Mouse (Mus musculus) heart, embryonic 16.5 days (tissue): ENCODE measurements at regions not wholly inside any gene's neighbourhood (a gene's known extent, or its start where the extent isn't known, plus 50 kb on each side); places are given as distances from the start of the nearest gene placed in this dataset.

Experiments
- ATAC-seq: fragments of 200-750 bp; cut with Nextera tagmentation; replicated peaks from 2 replicates; pipeline ENCODE4 v1.8.0; 2017; ENCODE audit warnings: moderate number of reproducible peaks; ENCODE audit not compliant: insufficient read depth, low FRiP score; ENCODE audit errors: extremely low read depth
- H3K27ac ChIP-seq: fragments of 300-500 bp; sonication (generic); 2 replicates; pipeline ENCODE4 v1.5.1; 2014; ENCODE audit warnings: mild to moderate bottlenecking, low read length, control low read depth, moderate library complexity
- H3K27me3 ChIP-seq: fragments of 300-500 bp; sonication (generic); 2 replicates; pipeline ENCODE4 v1.6.1; 2014; ENCODE audit warnings: low read length, mixed read lengths; ENCODE audit not compliant: control insufficient read depth, insufficient read depth
- H3K36me3 ChIP-seq: fragments of 300-500 bp; sonication (generic); 2 replicates; pipeline ENCODE4 v1.6.1; 2014; ENCODE audit not compliant: control insufficient read depth, insufficient read depth
- H3K4me1 ChIP-seq: fragments of 300-500 bp; sonication (generic); 2 replicates; pipeline ENCODE4 v1.6.1; 2014; ENCODE audit warnings: low read length, mixed read lengths; ENCODE audit not compliant: control insufficient read depth, insufficient read depth
- H3K4me2 ChIP-seq: fragments of 300-500 bp; sonication (generic); 2 replicates; pipeline ENCODE4 v1.6.1; 2014; ENCODE audit warnings: low read depth, mild to moderate bottlenecking, control low read depth, low read length
- H3K4me3 ChIP-seq: fragments of 300-500 bp; sonication (generic); 2 replicates; pipeline ENCODE4 v1.5.1; 2014; ENCODE audit warnings: mild to moderate bottlenecking, control low read depth, low read length
- H3K9ac ChIP-seq: fragments of 300-500 bp; sonication (generic); 2 replicates; pipeline ENCODE4 v1.6.1; 2014; ENCODE audit warnings: low read length, control low read depth
- H3K9me3 ChIP-seq: fragments of 300-500 bp; sonication (generic); replicated peaks from 2 replicates; pipeline ENCODE4 v1.6.1; 2016; ENCODE audit warnings: low read length; ENCODE audit not compliant: control insufficient read depth
- WGBS: fragments of 180-500 bp; shearing (Covaris S2); extraction: QIAGEN DNeasy Blood & Tissue Kit; methylation state at CpG from one replicate; pipeline ENCODE4 v1.1.7; 2014; 5-methylcytosine and 5-hydroxymethylcytosine counted together

DNA sequence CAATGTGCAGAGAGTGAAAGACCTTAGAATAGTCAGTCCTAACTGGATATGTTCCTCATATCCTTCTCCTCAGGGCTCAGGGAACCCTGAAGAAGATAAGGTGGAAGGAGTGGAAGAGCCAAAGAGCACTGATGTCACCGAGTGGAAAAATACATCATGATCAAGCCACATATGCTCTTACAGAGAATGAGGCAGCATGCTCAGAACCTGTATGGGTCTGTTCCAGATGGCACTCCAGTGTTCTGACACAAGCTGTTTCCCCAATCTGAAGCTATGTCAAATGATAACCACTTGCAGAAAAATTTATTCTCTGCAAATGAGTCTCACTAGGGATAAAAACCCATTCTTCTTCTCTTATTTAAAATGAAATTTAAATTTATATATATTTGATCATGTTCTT, 572.6 kb upstream of the Robo2 start:
- Histone ChIP-seq H3K27me3 (no peaks in the 10 kb centered on the region), H3K27ac (no peak overlapping the region), H3K4me3 (no peak overlapping the region), H3K9ac (no peak overlapping the region), H3K9me3 (no peaks in the 10 kb centered on the region), H3K4me2 (no peak overlapping the region), H3K36me3 (no peaks in the 10 kb centered on the region), H3K4me1 (no peaks in the 10 kb centered on the region)
- WGBS, result 56% methylated on average over 1 of the region's 1 CpGs
- no peak for ATAC-seq

DNA sequence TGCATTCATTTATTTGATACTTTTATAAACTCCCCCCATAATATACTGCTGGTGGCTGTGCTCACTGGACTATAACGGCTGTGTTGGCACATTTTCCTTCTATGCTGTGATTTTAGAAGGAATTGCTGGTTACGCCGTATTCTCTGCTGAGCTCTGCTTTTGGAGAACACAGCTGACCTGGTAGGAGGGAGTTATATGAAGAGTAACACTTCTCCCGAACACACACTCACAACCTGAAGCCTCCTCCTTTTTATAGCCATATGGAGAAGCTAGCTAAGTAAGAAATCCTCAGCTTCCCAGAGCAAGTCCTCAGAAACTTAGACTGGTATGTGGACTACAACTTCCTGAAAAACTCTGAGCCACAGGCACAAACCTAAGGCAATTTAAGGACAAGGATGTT, 554.5 kb upstream of the Robo2 start:
- no peak overlapping the region for H3K9ac ChIP-seq
- H3K27ac ChIP-seq, result no peak overlapping the region
- no peaks in the 10 kb centered on the region for H3K36me3 ChIP-seq
- H3K27me3 ChIP-seq, result no peaks in the 10 kb centered on the region
- ATAC-seq, result no peak
- H3K4me3 ChIP-seq, result no peak overlapping the region
- WGBS, result 80% methylated on average over 4 of the region's 4 CpGs
- H3K4me1 ChIP-seq, result no peaks in the 10 kb centered on the region
- no peaks in the 10 kb centered on the region for H3K9me3 ChIP-seq
- no peak overlapping the region for H3K4me2 ChIP-seq

DNA sequence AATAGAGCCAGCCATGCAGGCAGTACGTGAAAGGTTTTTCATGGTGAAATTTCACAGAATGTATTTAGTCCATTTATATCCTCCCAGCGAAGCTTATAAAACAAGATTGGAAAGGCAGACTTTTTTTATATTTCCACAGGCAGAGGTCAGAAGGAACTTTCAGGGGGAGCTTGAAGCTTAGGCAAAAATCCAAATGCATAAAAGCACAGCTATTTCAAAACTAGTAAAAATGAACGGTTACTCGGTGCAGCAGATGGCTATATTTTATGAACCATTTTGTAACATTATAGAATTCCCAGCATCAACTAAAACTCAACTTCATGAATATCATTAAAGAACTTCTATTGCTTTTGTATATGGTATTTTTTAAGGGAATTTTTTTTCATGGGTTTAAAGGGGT, 518.1 kb upstream of the Robo2 start:
- no peak overlapping the region for H3K9ac ChIP-seq
- no peak overlapping the region for H3K4me3 ChIP-seq
- no peaks in the 10 kb centered on the region for H3K27me3 ChIP-seq
- ATAC-seq, result no peak
- H3K9me3 ChIP-seq, result no peaks in the 10 kb centered on the region
- H3K4me2 ChIP-seq, result no peak overlapping the region
- no peaks in the 10 kb centered on the region for H3K4me1 ChIP-seq
- 77% methylated on average over 4 of the region's 4 CpGs for WGBS
- no peak overlapping the region for H3K27ac ChIP-seq
- H3K36me3 ChIP-seq, result no peaks in the 10 kb centered on the region

DNA sequence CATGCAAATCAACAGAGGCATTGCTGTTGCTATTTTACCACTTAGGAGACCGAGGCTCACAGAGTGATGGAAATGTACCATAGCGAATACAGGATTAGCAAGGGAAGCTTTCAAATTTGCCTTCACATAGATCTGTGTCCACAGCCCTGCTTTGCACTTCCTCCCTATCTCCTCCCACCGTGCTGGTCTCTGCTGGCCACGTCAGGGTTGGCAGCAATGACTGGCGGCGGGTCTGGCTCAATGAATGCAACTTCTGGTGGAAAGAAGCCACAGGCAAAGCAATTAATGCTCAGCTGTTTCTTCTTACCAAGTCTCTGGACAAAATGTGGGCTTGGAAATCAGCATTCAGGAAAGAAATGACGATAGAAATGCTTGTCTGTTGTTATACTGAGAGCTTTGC, 489.2 kb upstream of the Robo2 start:
- peak; percentile 58; the same call in 1 of the 2 replicates for ATAC-seq
- H3K27ac ChIP-seq, result no peak overlapping the region

DNA sequence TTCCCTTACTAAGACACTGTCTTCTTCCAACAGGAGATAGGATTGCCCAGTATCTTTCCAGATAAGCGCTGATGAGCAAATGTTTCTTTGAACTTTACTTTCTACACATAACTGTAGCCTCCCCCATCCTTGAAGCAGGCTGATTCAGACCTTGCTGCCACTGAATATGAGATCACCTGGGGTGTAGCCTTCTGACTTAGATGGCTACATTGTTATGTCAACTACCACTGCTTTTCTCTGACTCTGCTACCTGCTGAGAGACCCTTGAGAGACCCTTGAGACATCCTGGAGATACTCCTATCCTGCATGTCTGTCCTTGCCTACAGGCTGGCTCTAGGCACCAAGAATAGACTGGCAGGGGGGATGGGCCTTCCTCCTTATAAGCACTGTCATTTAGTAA, 476.1 kb upstream of the Robo2 start:
- WGBS, result 29% methylated on average over 1 of the region's 1 CpGs
- ATAC-seq, result no peak

More for the DNA sequence above, 489.2 kb upstream of the Robo2 start:
- 37% methylated on average over 7 of the region's 7 CpGs for WGBS
- no peaks in the 10 kb centered on the region for H3K4me1 ChIP-seq
- no peaks in the 10 kb centered on the region for H3K27me3 ChIP-seq
- H3K36me3 ChIP-seq, result no peaks in the 10 kb centered on the region
- H3K4me2 ChIP-seq, result peak overlapping the region; percentile 42
- H3K9me3 ChIP-seq, result no peaks in the 10 kb centered on the region
- no peak overlapping the region for H3K9ac ChIP-seq
- no peak overlapping the region for H3K4me3 ChIP-seq

DNA sequence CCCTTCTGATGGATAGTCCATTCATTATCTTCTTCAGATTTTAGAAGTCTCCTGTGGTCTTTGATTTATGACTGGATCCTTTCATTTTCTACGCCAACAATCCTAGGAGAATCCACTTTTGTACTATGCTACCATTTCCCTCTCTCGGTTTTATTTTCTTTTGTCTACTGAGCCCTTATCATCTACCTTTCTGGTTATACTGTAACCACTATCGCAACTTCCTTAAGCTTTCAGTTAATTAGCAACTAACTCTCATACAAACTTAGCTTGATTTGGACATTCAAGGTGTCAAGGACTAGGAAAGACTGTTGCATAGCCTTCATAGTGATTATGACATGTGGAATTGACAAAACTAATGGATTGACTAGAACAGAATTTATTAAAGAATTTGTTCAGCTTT, 467.0 kb upstream of the Robo2 start:
- no peak overlapping the region for H3K4me2 ChIP-seq
- H3K4me3 ChIP-seq, result no peak overlapping the region
- H3K9ac ChIP-seq, result no peak overlapping the region
- no peak overlapping the region for H3K27ac ChIP-seq
- no peaks in the 10 kb centered on the region for H3K27me3 ChIP-seq
- H3K9me3 ChIP-seq, result no peaks in the 10 kb centered on the region
- H3K4me1 ChIP-seq, result no peaks in the 10 kb centered on the region
- no peaks in the 10 kb centered on the region for H3K36me3 ChIP-seq
- 78% methylated on average over 3 of the region's 3 CpGs for WGBS
- ATAC-seq, result no peak

More for the DNA sequence above, 476.1 kb upstream of the Robo2 start:
- H3K9me3 ChIP-seq, result no peaks in the 10 kb centered on the region
- no peak overlapping the region for H3K27ac ChIP-seq
- no peaks in the 10 kb centered on the region for H3K4me1 ChIP-seq
- no peak overlapping the region for H3K4me3 ChIP-seq
- H3K36me3 ChIP-seq, result no peaks in the 10 kb centered on the region
- no peaks in the 10 kb centered on the region for H3K27me3 ChIP-seq
- no peak overlapping the region for H3K9ac ChIP-seq
- H3K4me2 ChIP-seq, result no peak overlapping the region

DNA sequence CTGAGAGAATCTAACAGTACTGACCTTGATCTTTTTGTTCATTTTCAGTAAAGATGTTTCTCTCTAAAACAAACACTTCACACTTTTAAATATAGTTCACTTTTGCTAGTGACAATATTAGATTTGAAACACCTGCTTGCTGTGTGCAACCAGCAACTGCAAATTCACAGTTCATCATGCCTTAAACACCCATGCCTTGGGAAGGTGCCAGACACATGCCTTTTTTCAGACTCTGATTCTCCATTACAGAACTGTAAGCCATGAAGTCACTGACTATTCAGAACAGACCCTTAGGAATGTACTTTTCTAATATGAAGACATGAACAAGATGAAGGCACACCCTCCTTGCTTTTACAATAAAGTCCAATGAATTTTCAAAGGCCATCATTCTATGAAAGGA, 462.1 kb upstream of the Robo2 start:
- H3K36me3 ChIP-seq, result no peaks in the 10 kb centered on the region
- no peak overlapping the region for H3K27ac ChIP-seq
- no peaks in the 10 kb centered on the region for H3K4me1 ChIP-seq
- no peak overlapping the region for H3K4me3 ChIP-seq
- H3K9me3 ChIP-seq, result no peaks in the 10 kb centered on the region
- no peak overlapping the region for H3K9ac ChIP-seq
- no peak for ATAC-seq
- H3K4me2 ChIP-seq, result no peak overlapping the region
- no peaks in the 10 kb centered on the region for H3K27me3 ChIP-seq

DNA sequence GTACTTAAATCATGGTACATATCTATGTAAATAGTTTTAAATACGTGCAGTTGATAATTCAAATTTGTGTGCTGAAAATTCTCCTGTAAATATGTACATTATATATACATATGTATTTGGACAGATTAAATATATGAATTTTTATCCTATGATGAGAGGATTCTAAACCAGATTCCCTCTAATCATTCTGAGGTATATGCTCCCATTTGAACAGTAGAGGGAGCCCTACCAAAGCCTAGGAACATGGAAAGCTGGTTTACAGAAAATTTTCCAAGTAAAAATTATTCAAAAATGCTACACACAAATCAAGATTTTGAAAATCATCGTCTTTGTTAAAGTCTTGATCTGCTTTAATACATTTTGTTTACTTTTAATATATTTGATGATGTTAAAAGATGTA, 446.1 kb upstream of the Robo2 start:
- no peaks in the 10 kb centered on the region for H3K36me3 ChIP-seq
- no peak for ATAC-seq
- no peaks in the 10 kb centered on the region for H3K4me1 ChIP-seq
- H3K9me3 ChIP-seq, result no peaks in the 10 kb centered on the region
- H3K4me3 ChIP-seq, result no peak overlapping the region
- no peak overlapping the region for H3K27ac ChIP-seq
- 10% methylated on average over 2 of the region's 2 CpGs for WGBS
- H3K4me2 ChIP-seq, result no peak overlapping the region
- no peak overlapping the region for H3K9ac ChIP-seq
- no peaks in the 10 kb centered on the region for H3K27me3 ChIP-seq

DNA sequence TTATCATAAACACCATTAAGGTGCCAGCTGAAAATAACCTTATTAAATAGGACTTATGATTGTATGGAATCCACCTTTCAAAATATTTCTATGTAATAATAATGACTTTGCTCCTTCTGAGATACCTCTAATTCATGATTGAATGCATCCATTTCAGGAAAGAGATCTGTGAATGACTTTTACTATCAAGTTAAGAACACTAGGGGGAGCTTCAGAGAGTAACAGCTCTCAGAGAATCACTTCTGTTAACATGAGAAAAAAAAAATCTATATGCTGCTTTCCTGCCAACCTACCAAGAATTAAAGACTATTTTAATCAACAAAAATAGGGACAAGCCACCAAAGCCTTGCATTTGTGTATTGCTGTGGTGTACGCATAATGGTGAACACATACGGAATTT, 428.4 kb upstream of the Robo2 start:
- Histone ChIP-seq H3K9ac (no peak overlapping the region), H3K4me1 (no peaks in the 10 kb centered on the region), H3K4me2 (no peak overlapping the region), H3K9me3 (no peaks in the 10 kb centered on the region), H3K27ac (no peak overlapping the region), H3K4me3 (no peak overlapping the region), H3K27me3 (no peaks in the 10 kb centered on the region), H3K36me3 (no peaks in the 10 kb centered on the region)
- ATAC-seq, result no peak
- WGBS, result 89% methylated on average over 2 of the region's 2 CpGs

DNA sequence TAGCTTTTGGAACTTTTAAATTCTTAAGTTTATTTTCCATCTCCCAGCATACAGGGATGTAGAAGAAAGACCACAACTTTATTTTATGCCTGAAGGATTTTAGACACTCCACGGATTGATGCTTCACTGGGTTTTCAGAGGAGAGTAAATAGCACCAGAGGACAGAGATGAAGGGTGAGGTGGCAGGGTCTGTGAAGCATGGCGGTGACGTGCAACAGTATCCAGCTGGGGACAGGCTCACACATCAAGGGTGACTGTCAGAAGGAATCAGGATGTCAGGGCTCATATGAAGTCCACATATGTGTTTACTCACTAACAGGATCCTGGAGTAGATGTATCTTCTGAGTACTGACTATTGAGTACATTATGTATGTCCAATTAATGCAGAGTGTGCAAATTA, 402.8 kb upstream of the Robo2 start:
- Histone ChIP-seq H3K36me3 (no peaks in the 10 kb centered on the region), H3K27ac (no peak overlapping the region), H3K4me3 (no peak overlapping the region), H3K9me3 (no peaks in the 10 kb centered on the region), H3K27me3 (no peaks in the 10 kb centered on the region), H3K9ac (no peak overlapping the region), H3K4me1 (no peaks in the 10 kb centered on the region), H3K4me2 (no peak overlapping the region)
- 52% methylated on average over 3 of the region's 3 CpGs for WGBS
- ATAC-seq, result no peak
